Mouse (Mus musculus) adrenal gland, postnatal 14 days (tissue): ENCODE measurements at regions not wholly inside any gene's neighbourhood (a gene's known extent, or its start where the extent isn't known, plus 50 kb on each side); places are given as distances from the start of the nearest gene placed in this dataset.

ENCODE experiments used
- DNase-seq: peaks from one replicate; pipeline ENCODE4 v3.0.0; 2021; ENCODE audit warnings: mixed read lengths

DNA sequence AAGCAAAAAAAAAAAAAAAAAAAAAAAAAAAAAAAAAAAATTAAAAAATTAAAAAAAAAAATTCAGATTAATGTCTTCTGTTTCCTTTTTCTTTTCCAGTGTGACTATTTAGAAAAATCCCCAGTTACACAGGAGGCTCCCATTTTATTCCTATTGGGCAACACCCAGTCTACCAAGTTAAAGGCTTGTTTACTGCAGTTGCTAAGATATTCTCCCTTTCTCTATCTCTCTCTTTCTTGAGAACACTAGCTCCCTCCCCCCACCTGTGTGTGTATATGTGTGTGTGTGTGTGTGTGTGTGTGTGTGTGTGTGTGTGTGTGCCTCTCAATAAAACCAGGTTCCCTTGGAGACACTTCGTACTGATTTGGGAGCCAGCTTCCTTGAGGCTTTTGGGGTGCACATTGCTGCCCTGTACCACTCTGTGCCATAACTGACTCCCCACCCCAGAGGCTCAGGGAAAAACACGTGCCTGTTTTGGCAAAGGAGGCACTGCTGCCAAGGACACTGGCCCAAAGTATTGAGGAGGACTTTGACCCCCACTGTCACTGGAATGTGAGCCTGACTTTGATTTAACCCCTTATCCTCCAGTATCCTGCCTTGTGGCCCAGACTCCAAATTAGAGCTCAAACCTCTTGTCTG lies 50.3 kb downstream of the Anapc15-ps start:
- DNase-seq: peak; percentile 77

DNA sequence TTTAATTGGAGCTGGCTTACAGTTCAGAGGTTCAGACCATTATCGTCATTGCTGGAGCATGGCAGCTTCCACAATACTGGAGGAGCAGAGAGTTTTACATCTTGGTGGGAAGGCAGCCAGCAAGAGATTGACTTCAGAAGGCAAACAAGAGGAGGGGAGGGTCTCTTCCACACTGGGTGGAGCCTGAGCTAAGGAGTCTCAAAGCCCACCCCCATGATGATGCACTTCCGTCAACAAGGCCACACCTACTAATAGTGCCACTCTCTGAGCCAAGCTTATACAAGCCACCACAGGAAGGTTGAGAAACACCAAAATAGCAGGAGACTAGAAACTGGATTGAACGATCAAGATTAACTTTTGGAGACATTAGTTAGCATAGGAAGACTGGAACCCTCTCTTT lies 52.5 kb downstream of the Anapc15-ps start:
- DNase-seq: no peak

DNA sequence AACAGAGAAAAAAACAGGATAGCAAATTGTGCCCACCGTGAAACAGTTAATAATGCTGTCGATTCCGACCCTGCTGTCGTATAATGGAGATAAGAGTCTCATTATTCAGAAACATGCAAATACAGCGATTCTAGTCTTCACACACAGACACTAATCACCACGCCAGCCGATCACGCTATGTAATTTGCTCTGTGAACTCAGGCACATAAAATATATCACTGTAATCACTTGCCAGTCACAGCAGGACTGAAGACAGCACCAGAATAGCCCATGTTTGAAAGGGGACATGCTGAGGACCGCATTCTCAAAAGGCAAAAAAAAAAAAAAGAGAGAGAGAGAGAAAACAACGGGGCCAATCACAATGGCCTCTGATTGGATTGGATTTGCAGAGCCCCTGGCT lies 53.6 kb downstream of the Anapc15-ps start:
- no peak for DNase-seq

DNA sequence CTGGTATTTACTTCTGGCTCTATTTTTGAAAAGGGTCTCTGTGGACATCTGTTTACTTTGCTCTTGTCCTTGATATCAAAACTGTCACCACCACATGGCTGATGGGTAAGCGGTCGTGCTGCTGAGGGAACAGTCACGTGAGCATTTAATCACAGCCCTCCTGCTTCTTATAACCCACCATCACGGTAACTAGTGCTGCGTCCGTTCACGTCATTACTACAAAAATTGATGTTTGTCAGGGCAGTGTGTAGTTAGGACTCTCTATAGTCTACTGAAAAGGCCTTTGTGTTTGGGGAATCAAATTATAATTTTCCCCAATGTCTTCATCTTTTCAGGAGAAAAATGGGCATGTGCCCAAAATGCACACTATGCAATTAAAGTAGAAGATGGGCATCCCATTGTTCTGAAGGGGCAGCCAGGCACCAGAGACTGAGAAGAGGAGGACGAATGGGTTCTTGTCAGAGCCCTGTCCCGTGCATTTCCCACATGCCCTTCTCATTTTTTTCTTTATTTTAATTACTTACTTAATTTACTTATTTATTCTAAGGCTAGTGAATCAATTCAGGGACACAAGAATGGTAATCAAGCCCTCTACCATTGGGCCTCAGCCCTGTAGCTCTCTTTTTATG lies 54.6 kb upstream of the Nudt4 start:
- no peak for DNase-seq

GRCm38 (mm10) chr10:95616821-95617220 lies 52.9 kb upstream of the Nudt4 start:
- peak; percentile 71 for DNase-seq

DNA sequence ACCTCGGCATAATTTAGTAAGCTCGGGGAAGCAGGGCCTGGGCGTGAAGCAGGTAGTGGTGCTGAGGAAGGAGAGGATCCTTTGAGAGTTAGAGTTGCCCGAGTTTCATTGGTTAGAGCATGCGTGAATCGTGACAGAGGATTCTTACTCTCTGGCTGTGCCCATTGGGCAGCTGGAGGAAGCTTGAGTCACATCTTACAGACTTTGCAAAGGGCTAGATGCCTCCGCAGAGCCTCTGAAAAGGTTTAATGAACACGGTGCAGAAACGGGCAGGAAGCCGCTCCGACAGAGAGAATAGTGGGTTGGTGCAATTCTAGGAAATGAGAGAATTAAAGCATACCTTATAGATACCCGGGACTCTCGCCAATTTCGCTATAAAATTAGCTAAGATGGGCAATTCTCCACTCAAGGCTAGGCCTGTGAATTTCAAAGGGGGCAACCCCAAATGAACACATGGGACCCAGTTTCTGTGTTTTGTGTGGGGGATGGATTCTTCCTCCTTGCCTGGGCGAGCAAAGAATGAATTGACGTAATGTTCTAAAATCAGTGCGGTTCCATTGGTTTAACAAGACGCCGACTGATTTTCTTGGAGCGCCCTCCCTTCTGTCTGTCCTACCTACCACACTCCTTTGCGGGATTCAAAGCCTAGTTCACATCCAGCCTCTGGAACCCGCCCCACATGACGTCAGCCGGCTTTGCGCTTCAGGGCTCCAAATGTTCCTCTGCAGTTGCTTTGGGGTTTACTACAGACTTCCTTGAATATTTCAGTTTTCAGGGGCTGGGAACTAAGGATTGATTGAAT lies 52.1 kb upstream of the Nudt4 start:
- DNase-seq: no peak
